In the genomic region with DNA sequence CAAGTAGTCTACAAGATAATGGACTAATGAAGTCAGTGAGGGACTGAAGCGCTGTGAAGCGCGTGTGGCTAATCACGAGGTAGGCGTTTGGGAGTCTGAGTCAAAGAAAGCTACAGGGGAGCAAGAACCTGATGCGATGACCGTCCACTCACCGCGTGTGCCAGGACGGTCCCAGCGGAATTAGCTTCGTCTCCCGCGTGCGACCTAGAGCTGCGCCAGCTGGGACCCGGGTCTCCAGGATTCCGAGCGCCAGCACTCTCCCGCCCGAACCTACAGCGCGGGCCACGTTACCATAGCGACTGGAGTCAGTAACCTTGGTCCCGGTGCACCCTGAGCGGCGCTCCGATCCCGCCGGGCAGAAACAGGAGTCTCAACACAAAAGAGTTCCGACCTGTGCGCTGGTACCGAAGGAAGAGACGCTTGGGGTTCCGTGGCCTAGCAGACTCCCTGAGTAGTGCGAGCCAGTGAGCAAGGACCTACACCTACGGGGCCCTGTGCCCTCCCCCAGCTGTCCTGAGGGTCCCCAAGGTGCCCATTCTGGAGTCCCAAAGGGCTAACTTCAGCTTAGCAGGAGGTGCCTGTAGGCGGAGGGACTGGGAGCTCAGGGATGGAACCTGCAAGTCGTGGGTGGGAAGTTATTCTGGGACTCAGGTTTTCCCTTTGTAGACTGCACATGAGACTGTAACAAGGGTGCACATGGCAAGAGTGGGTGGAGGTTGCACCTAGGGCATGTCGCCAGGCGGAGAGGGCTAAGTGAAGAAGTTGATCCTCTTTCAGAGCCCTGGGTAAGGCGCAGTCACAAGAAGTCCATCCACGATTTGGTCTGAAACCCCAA, we compare ENCODE assay signal across 8 mouse cellular contexts. TPM values are rescaled to one million over a fixed set of nuclear protein-coding genes. Genes with fewer than 3 reads are reported as not detected.
DNase-seq lines count a peak whose midpoint lies in the region; ATAC-seq lines count a peak whose summit lies in the region.

A gene (minus strand): TSS at position 309 of the 835 bp plus-strand sequence.

- peak; percentile 84 to 85 for DNase-seq in gastrocnemius, adult 8-10 months (ENCODE audit: low spot score in 2 of 2)
- peak; percentile 94 for DNase-seq in induced T-regulatory cell, adult 2 months (ENCODE audit: low read depth)
- DNase-seq in left cerebral cortex, adult 9 months (ENCODE audit: low spot score in 2 of 2) = peak; percentile 69 to 94
- DNase-seq in right cerebral cortex, postnatal 14 days = peak; percentile 87
- DNase-seq in yolk sac, embryonic 10.5 days (ENCODE audit: low spot score) = peak; percentile 89

- peak; percentile 78 for ATAC-seq in activated CD4-positive, CD25-positive, alpha-beta regulatory T cell, adult 4 months
- ATAC-seq in common myeloid progenitor, adult 5-6 weeks (replicated peaks; ENCODE audit: low read depth, poor library complexity, severe bottlenecking) = peak; percentile 99
- ATAC-seq in megakaryocyte progenitor cell, adult 5-6 weeks (replicated peaks; ENCODE audit: poor library complexity) = peak; percentile 98

RNA-seq across cellular contexts. Expression of the gene that starts here (rescaled TPM):
- under 1 TPM; 0.41 to 0.46 TPM for polyA plus RNA-seq in activated CD4-positive, CD25-positive, alpha-beta regulatory T cell, adult 4 months (2017; shearing (Covaris generic))
- total RNA-seq in common myeloid progenitor, adult 5-6 weeks (2017) = 9.7 and 10.1 TPM in 2 replicates
- 1 to 10 TPM; 2.3 to 5.4 (median 3.6) TPM for total RNA-seq in gastrocnemius, adult 8-10 months (2022)
- 4.5 and 6.4 TPM in 2 replicates for total RNA-seq in megakaryocyte progenitor cell, adult 5-6 weeks (2015)
- 6.4 and 8.4 TPM in 2 replicates for total RNA-seq in megakaryocyte progenitor cell, adult 5-6 weeks (2017)

Comparison
In these comparisons a context has a peak if more than half of its experiments do, and no peak if none do; other contexts are left out.
1. Peak in every context shown above with its lines: DNase-seq and ATAC-seq.
2. Peak in ATAC-seq in activated CD4-positive, CD25-positive, alpha-beta regulatory T cell, adult 4 months; RNA of the gene not detected or under 1 TPM.